Mouse (Mus musculus) heart, postnatal 14 days (tissue): ENCODE data around the gene Cdk14. TPM values are rescaled to one million over a fixed set of nuclear protein-coding genes. Genes with fewer than 3 reads are reported as not detected.

Experiments
- DNase-seq, 2 experiments: peaks; one replicate each; pipeline ENCODE4 v3.0.0; 2021 to 2022
- intact Hi-C: fragments of 180-260 bp; cut with DNase I; formaldehyde crosslinking; loops from one replicate; pipeline ENCODE4 v1.15.1; 2025
- total RNA-seq, 2 experiments: library from RNA; stranded (reverse); gene quantifications; 2 replicates each; pipeline ENCODE4 v1.2.3; 2021

Gene Cdk14
- total RNA-seq, 2 experiments from 2014 or later, result 13.4 to 14.6 TPM

DNA sequence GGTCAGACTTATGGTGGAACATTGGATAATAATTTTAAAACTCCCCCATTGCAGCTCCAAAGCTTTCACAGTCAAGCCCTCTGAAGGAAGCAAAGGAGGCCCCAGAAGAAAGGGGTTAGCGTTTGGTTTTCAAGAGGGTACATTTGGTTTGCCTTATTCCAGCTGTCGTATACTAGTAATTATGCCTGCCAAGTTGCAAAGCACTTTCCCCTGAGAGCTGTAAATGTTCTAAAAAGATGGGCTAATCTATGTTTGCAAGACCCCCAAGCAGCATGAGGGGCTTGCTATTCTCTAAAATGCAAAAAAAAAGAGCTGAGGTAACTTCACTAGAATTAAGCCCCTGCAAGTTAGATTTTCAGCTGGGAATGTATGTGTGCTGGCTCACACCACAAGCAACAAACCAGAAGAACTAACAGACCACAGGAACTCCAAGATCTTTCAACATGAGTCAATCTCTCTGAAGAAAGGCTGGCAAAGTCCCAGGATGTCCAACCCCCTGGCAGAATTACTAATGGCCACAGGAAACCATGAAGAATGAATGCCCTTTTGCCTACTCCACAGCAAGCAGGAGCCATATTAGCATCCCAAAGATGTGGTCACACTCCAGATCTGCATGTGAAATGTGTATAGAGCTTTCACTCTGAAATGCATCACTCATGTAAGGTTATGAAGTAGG is 99.5 kb downstream of the Cdk14 start:
- DNase-seq, result no peak
- intact Hi-C loops, result no loop called here

DNA sequence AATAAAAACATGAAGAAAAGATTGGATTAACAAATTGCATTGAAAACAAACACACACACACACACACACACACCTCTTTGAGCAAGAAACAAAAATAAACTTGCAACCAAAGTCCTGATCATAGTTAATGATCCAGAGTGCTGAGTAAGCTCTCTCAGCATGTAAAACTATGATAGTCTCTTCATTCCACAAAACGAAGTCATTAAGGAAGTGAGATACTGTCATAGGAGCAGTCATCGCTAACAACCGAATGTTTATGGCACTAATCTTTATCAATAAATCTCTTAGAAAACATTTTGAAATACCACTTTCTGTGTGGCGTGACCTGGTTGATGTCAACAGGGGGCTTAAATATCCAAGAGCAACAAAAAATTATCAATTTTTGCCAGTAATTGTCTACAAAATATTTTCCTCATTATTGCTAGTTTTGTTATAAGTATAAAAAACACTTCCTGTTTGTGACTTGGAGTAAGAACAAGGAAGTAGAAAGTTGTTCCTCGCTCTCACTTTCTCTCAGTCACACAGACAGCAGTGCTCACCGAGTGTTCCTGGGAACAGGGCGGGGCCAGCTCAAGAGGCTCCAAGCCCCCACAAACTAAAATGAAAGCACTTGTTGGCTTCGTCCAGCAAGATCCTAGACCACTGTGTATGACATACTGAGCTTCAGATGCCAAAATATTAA is 100.1 kb downstream of the Cdk14 start:
- DNase-seq, result peak in 1 of 2 experiments; percentile 26
- intact Hi-C loops, result no loop called here

DNA sequence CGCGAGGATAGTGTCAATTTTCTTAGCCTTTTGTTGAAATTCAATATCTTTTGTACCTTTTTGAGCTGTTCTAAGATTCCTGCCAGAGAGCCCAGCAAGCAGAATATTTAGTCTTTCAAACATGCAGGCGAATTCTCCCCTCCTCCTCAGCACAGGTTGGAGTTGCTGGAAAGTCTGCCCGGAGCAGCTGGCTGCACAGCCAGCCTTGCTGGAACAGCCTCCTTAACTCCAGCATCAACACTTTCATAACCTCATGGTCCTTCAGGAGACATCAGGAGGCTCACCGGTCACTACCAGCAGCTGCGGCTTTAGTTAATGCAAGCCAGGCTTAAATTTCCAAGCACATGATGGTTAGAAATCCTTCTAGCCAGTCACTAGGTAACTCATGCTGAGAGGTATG is 105.8 kb downstream of the Cdk14 start:
- DNase-seq, result no peak
- intact Hi-C loops, result no loop called here

DNA sequence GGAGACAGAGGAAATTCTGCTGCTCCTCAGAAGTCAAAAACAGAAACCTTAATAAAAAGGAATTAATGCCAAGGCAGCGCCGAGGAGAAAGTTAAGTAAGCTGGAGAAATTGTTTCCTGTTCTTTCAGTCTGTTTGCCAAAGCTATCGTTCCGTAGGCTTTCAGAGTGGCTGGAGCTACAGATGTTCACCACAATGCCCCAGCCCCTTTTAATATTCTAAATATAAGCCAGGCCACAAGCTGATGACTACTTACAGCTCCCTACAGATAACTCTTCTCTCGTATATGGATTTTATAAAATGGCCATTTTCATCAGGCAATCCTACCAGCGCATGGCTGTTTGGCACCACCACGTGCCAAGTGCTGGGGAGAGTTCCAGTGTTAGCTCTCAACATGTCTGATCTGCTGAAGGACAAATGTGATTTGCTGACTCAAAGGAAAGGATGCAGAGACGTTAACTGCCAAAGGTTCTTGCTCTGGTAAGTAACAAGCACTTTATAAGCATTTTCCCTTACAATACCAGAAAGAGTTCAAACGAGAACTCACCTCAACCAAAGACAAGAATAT is 106.8 kb downstream of the Cdk14 start:
- peak in 1 of 2 experiments; percentile 36 for DNase-seq
- intact Hi-C loops, result no loop called here

DNA sequence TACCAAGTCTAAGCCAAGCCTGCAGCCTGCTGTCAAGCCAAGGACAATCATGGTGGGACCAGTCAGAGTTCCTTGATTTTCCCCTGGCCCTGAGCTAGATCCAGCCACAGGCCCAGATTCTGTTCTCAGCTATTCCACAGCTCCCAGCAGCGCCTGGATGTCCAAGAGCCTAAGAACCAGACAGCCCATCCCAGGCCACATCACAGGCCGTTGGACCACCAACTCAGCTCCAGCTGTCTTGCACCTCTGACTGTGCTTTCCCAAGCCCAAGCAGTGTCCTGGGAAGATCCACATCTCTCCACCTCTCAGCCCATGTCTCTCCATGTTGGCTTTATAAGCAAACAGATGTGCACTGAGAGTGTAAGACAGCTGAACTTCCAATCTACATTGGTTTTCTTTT is 114.8 kb downstream of the Cdk14 start:
- DNase-seq, result no peak
- intact Hi-C loops, result no loop called here

DNA sequence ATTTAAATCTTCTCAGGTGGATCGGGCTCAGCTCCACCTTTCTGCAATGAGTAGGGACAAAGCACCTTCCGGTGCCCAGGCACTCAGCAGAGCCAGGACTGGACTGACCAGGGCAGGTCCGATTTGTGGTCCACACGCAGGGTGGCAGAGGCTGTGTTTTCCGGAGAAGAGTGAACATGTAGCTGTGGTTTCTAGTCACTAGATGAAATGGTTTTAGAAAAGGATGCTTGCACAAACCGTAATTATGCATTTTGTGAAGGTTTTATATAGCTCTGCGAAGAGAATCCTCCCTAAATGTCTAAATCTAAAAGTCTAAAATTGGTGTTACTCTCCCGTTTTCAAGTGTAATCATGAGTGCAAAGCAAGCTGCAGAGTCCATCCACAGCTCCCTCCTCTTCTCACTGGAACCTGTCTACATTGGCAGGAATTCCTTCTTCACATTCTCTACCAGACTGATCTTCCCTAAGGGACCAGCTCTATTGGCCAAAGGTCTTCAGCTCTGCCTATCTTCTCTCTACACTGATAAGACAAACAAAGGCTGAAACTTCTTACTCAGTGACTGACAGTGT is 116.9 kb downstream of the Cdk14 start:
- intact Hi-C loops, result no loop called here
- DNase-seq, result no peak

DNA sequence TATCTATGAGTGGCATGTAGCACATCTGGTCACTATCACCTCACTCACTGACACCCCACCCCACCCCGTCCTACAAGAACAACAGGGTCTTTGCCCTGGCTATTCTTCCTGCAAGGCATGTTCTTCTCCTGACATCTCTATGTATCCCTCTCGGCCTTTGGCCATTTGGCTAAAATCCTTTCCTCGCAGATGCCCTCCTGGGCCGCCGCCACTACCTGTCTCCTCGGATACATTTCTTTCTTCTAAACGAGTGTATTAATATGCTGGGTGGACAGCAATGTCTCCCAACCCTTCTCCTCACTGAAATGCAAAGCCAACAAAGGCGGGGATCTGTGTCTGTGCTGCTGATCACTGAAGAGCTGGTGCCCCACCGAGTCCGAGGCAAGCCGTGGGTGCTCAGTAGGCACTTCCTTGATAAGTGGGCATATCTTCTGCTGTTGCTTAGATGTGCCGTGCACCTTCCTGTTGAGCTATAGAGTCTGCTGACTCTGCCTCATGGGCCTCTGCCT is 118.5 kb downstream of the Cdk14 start:
- intact Hi-C loops, result no loop called here
- DNase-seq, result no peak

DNA sequence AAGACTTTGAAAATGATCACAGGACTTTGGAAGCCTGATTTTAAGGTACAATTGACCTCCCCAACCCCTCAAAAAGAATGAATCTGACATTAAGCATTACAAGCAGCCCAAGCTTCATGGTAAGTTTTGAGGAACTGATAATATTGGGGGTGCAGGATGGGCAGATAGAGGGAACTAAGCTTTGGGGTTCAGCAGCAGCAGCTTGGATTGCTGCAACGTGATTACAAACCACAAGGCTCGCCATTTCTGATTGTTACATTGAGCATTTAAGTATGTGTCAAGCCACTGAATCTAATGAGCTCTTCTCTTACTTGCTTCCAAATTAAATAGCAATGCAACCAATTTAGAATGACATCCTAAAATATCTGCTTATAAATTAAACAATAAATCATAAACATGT is 119.1 kb downstream of the Cdk14 start:
- intact Hi-C loops, result no loop called here
- no peak for DNase-seq

DNA sequence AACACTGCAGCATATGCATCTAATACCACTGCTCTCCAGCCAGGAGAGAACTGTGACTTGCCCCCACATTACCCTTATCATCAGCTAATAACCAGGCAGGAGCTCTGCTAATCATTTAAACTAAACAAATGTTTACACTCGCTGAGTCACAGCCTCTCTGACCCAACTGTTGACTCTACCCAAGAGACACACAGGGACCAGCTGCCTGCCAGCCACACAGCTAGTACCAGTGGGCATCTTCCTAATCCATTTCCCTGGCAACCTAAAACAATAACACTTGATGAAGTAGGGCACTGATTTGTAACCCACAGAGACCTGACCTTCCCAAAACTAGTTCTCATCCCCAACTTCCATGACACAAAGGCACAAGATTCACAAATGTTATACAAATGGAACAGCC is 119.8 kb downstream of the Cdk14 start:
- intact Hi-C loops, result no loop called here
- DNase-seq, result no peak

DNA sequence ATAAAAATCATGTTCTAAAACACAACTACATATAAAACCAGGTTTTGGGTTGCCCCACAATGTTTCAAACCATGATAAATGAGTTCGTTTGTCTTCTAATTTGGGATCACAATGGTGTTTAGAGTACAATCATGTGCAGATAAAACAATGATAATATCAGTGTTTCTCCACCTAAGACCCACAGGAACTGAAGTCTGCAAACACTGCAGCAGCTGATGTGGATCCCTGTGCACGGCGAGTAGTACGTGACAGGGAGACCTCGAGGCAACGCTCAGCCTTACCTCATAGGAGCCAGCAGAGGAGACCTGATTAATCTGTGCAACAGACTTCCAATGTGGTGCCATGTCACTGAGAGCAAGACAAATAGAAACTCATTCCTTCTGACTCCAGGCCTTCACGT is 122.9 kb downstream of the Cdk14 start:
- intact Hi-C loops, result no loop called here
- no peak for DNase-seq

DNA sequence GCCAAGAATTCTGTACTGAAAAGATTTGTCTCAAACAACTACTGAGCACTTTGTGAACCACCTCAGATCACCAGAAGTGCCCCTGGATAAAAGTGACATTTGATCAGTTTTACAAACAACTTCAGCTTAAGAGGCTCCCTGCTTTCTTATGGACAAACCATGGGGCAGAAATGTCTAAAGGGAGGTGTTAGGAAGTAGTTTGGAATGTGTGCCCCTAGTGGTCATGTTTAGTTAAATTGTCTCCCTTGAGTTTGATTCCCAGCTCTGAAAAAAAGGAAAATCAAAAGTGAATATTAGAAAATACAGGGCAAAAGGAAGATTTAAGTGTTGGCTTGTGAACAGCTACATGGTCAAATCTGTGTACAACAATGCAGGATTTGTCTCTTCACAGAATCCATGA is 123.3 kb downstream of the Cdk14 start:
- intact Hi-C loops, result no loop called here
- no peak for DNase-seq

DNA sequence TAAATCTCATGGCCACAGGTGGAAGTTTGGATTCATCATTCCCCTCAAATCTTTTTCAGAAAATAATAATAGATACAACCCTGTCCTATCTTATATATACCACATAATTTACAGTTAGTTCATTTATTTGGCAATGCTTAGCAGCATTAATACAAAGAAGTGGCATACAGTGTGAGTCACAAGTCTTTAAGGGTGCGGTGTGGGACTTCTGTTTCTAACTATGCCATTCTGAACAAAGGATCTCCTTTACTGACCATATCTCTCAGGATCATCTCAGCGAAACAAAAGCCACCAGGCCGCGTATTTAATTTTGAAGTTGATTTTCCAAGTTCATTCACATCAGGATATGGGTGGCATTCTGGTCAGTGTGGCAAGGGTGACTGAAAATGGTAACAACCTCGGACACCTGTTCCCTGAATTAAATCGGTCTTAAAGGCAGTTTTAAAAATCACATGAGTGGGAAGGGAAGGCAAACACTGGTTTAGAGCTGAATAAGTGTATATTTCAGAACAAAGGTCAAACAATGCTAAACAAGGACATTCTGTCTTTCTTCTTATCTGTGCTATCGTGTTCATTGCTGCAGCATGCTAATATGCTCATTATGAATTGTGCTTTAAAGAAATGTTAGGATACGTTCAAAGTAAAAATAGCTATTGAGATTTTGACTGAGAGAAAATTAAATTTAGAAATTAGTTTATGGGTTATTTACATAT is 127.1 kb downstream of the Cdk14 start:
- intact Hi-C loops, result no loop called here
- no peak for DNase-seq

DNA sequence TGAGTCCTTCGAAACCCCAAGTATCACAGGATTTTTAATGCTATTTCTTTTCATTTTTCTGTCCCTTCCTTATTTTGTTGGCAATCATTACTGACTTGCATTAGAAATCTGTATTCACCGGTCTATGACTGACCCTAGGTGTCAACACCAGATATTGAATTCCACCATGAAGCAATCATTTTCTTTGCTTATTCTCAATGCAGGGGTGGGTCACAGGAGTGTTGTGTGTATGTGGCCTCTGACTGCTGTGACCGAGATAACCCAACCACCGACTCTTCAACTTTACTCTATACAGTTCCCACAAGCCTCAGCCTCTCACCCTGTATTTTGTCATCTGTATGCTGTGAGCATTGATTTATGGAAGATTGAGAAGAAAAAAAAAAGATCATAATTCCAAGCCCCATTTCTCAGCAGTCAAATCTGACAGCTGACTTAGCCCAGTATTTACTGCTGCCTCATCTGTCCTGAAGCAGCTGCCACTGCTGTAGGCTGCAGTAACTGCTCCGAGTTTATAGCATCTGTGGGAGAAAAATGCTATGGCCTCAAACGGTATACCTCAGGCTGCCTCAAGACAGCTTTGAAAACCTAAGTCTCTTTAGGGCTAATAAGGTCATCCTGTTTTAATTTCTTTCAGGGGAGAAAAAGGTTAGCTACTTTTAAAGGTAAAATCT is 128.7 kb downstream of the Cdk14 start:
- DNase-seq, result no peak
- intact Hi-C loops, result no loop called here

DNA sequence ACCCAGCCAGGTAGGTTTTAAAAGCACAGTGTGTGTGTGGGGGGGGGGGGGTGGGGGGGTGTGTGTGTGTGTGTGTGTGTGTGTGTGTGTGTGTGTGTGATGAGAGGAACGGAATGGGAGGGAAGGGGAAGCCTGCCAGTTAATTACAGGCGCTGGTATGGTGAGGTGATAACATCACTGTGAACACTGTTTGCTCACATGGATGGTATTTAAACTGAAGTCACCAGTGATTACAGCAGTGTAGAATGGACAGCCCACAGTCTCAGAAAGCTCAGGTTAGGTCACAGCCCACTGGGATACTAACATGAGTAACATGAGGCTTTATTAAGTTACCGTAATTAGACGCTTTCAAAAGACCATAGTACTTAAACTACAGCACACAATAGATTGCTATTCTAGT is 129.4 kb downstream of the Cdk14 start:
- no peak for DNase-seq
- intact Hi-C loops, result no loop called here

DNA sequence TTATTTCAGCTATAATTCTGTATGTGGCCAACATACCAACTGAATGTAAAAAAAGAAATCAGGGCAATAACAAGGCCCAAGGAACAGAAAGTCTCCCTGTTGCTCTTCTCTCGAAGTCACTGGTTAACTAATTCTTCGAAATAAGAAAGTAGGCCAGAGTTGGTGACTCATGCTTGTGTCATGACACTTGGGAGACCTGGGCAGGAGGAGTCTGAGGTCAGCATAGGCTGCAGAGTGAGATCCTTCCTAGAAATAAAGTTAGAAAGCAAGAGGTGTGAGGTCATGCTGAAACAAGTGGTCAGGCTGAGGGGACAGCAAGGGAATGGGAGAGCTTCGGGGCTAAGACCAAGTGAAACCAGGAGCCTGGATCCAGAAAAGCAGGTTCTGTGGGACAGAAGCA is 134.2 kb downstream of the Cdk14 start:
- intact Hi-C loops, result no loop called here
- DNase-seq, result no peak

DNA sequence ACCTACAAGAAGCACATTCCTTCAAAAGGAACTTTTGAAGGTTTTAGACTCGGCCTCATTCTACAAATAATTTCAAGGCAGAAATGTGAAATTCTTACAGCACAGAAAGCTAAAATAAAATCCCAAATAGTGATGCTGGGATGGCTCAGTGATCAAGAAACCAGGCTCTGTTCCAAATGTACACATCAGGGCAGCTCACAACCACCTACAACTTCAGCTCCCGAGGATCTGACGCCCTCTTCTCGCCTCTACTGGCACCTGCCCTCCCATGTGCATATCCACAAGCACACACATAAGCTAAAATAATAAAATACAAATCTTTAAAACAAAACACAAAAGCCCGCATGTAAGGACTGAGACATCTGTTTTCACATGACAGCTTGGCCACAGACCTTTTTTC is 135.6 kb downstream of the Cdk14 start:
- intact Hi-C loops, result no loop called here
- DNase-seq, result no peak

DNA sequence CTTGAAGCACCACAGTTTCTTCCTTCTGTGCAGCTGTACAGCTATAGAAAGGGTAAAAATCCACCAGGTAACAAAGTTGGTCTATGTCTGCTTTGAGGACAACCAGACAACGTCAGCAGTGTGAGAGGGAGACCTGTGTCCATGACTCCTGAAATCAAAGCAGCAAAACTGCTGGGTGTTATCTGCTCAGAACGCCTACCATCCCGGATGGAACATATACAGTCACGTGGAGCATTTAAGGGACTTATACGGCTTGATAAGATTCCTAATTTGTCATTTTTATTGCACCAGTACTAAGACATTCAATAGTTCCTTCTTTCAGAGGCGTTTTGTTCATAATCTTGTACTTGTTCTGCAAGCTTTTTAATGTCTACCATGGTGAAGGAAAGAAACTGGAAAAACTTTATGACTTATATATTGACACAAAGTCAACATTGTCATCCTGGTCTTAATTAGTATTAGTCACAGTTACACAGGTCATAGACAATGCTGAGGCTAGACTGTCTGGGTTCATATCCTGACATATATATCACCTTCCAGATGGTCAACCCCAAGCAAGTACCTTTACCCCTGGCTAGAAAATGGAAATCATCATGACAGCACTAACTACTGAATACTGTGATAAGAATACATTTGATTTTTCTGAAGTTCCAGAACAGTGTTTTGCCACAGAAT is 136.2 kb downstream of the Cdk14 start:
- no peak for DNase-seq
- intact Hi-C loops, result no loop called here

DNA sequence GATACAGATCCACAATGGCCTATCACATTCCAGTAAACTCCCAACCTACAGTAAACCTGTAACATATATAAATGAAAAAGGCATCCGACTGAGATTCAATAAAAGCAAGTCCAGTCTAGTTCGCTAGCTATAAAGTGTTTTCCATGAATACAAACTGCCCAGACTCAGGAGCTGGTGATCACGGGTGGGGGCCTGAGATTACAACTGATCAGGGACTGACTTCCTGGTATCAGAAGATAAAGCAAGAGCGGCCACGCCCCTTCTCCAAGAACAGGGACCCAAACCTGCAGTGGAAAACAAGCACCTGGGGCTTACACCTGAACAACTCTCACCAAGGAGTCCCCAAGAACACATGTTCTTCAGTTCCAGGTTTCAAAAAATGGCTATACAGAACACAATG is 137.7 kb downstream of the Cdk14 start:
- DNase-seq, result no peak
- intact Hi-C loops, result no loop called here

DNA sequence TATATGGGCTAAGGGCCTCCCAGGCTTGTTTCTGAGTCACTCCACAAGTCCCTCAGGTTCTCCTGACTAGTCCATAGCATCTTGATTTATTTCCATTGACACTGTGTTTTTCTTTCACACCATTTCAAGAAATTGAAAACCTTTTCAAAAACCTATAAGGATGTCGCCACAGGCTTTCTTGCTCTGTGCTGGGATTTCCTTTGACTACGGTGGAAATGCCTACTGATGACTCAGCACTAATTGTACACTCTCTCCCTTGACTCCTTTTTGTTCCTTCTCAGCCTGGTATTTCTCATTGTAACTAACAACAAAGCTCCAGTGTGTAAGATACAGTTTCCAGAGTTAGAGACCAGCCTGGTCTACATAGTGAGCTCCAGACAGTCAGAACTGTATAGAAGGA is 144.8 kb downstream of the Cdk14 start:
- intact Hi-C loops, result no loop called here
- DNase-seq, result no peak

DNA sequence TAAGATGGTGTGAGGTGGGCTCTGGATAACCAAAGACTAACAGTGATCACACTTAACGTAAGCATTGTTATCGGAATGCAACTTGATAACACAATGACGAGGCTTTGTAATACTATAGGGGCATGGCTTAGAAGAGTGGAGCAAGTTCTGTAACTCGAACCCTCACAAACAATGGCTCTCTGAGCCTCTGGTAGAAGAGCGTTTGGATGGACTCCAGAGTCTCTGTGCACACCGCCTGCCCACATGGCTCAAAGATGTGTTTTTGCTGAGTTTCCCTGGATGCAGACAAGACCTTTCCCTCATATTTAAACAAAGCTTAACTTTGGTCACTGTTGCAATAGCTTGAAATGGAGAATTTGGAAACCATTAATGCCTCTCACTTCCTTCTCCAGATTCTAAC is 145.8 kb downstream of the Cdk14 start:
- intact Hi-C loops, result no loop called here
- no peak for DNase-seq
